Mouse (Mus musculus) neural tube, embryonic 13.5 days (tissue): ENCODE results near the gene Fam213a. TPM values are rescaled to one million over a fixed set of nuclear protein-coding genes. Genes with fewer than 3 reads are reported as not detected.

Source experiments
- ATAC-seq: fragments of 200-750 bp; cut with Nextera tagmentation; 2 replicates; pipeline ENCODE4 v1.8.0; 2017; ENCODE audit warnings: low read depth, mild to moderate bottlenecking, moderate TSS enrichment, moderate library complexity
- H3K27ac ChIP-seq: fragments of 300-500 bp; sonication (generic); replicated peaks from 2 replicates; pipeline ENCODE4 v1.5.1; 2015; ENCODE audit warnings: moderate library complexity, mild to moderate bottlenecking, inconsistent platforms
- H3K27me3 ChIP-seq: fragments of 300-500 bp; sonication (generic); 2 replicates; pipeline ENCODE4 v1.6.1; 2015; ENCODE audit warnings: mild to moderate bottlenecking, inconsistent platforms
- H3K36me3 ChIP-seq: fragments of 300-500 bp; sonication (generic); 2 replicates; pipeline ENCODE4 v1.6.1; 2015; ENCODE audit warnings: mild to moderate bottlenecking, inconsistent platforms
- H3K4me1 ChIP-seq: fragments of 300-500 bp; sonication (generic); replicated peaks from 2 replicates; pipeline ENCODE4 v1.6.1; 2015; ENCODE audit warnings: inconsistent platforms
- H3K4me2 ChIP-seq: fragments of 300-500 bp; sonication (generic); 2 replicates; pipeline ENCODE4 v1.6.1; 2015; ENCODE audit warnings: inconsistent platforms, mild to moderate bottlenecking, moderate library complexity
- H3K4me3 ChIP-seq: fragments of 300-500 bp; sonication (generic); 2 replicates; pipeline ENCODE4 v1.5.1; 2015; ENCODE audit warnings: mild to moderate bottlenecking, inconsistent platforms
- H3K9ac ChIP-seq: fragments of 300-500 bp; sonication (generic); 2 replicates; pipeline ENCODE4 v1.6.1; 2015; ENCODE audit warnings: moderate library complexity, mild to moderate bottlenecking, inconsistent platforms
- H3K9me3 ChIP-seq: fragments of 300-500 bp; sonication (generic); 2 replicates; pipeline ENCODE4 v1.6.1; 2016; ENCODE audit warnings: inconsistent platforms
- WGBS: fragments of 180-500 bp; shearing (Covaris S2); methylation state at CpG from one replicate; pipeline ENCODE4 v1.1.7; 2015; 5-methylcytosine and 5-hydroxymethylcytosine counted together
- polyA plus RNA-seq: library from polyadenylated mRNA; unstranded; fragments of >200 nt; fragmentation: Nextera tagmentation; extraction: Ambion mirVana; gene quantifications from 2 replicates; pipeline ENCODE4 v1.2.1, GENCODE M21; 2015

The Fam213a gene
- polyA plus RNA-seq, 1 experiment from 2014 or later, result 73.4 TPM

GRCm38 (mm10) chr14:41021246-41021645 lies 7.7 kb upstream of the Fam213a start:
- 89% methylated on average over 3 of the region's 3 CpGs for WGBS
- no peak overlapping the region for H3K27ac ChIP-seq
- no peak overlapping the region for H3K9ac ChIP-seq
- no peak for ATAC-seq
- H3K4me2 ChIP-seq, result no peak overlapping the region
- H3K9me3 ChIP-seq, result no peaks in the 10 kb centered on the region
- no peaks in the 10 kb centered on the region for H3K27me3 ChIP-seq
- H3K36me3 ChIP-seq, result no peaks in the 10 kb centered on the region
- H3K4me1 ChIP-seq, result no peaks in the 10 kb centered on the region
- H3K4me3 ChIP-seq, result no peak overlapping the region

GRCm38 (mm10) chr14:41017460-41017859 lies 3.9 kb upstream of the Fam213a start:
- no peak for ATAC-seq
- Histone ChIP-seq H3K4me3 (no peak overlapping the region), H3K4me1 (peaks cover 12% of the 10 kb centered on the region), H3K27ac (no peak overlapping the region), H3K9ac (no peak overlapping the region), H3K4me2 (no peak overlapping the region), H3K36me3 (no peaks in the 10 kb centered on the region), H3K27me3 (no peaks in the 10 kb centered on the region), H3K9me3 (no peaks in the 10 kb centered on the region)
- WGBS, result 85% methylated on average over 5 of the region's 5 CpGs

- Histone ChIP-seq H3K36me3 (no peaks in the 10 kb centered on the region), H3K4me3 (no peak overlapping the region), H3K4me1 (peaks cover 12% of the 10 kb centered on the region), H3K9me3 (no peaks in the 10 kb centered on the region), H3K4me2 (no peak overlapping the region), H3K27me3 (no peaks in the 10 kb centered on the region), H3K9ac (0 out of 2 replicates have a peak overlapping the region, but pooled peaks have one; percentile 88), H3K27ac (no peak overlapping the region)
- WGBS, result 84% methylated on average over 5 of the region's 5 CpGs
- ATAC-seq, result no peak
These were observed 1.2 kb upstream of the Fam213a start for GRCm38 (mm10) chr14:41014701-41015240.

GRCm38 (mm10) chr14:41013143-41013542 lies 445 bp downstream of the Fam213a start:
- ATAC-seq, result peak; percentile 19
- H3K4me1 ChIP-seq, result peaks cover 12% of the 10 kb centered on the region
- H3K4me2 ChIP-seq, result peak overlapping the region; percentile 86
- no peaks in the 10 kb centered on the region for H3K9me3 ChIP-seq
- H3K27ac ChIP-seq, result peak overlapping the region; percentile 68
- H3K27me3 ChIP-seq, result no peaks in the 10 kb centered on the region
- H3K9ac ChIP-seq, result peak overlapping the region; percentile 88
- H3K4me3 ChIP-seq, result peak overlapping the region; percentile 65
- WGBS, result 20% methylated on average over 9 of the region's 9 CpGs
- no peaks in the 10 kb centered on the region for H3K36me3 ChIP-seq

- no peak overlapping the region for H3K4me3 ChIP-seq
- H3K27me3 ChIP-seq, result no peaks in the 10 kb centered on the region
- H3K27ac ChIP-seq, result no peak overlapping the region
- peaks cover 12% of the 10 kb centered on the region for H3K4me1 ChIP-seq
- ATAC-seq, result no peak
- no peak overlapping the region for H3K9ac ChIP-seq
- no peaks in the 10 kb centered on the region for H3K36me3 ChIP-seq
- no peaks in the 10 kb centered on the region for H3K9me3 ChIP-seq
- no peak overlapping the region for H3K4me2 ChIP-seq
- 84% methylated on average over 3 of the region's 3 CpGs for WGBS
These were observed 1.7 kb downstream of the Fam213a start for GRCm38 (mm10) chr14:41011916-41012315.

GRCm38 (mm10) chr14:41008138-41008537 lies 5.5 kb downstream of the Fam213a start:
- Histone ChIP-seq H3K9ac (no peak overlapping the region), H3K27me3 (no peaks in the 10 kb centered on the region), H3K27ac (no peak overlapping the region), H3K4me1 (peaks cover 21% of the 10 kb centered on the region), H3K4me3 (no peak overlapping the region), H3K9me3 (no peaks in the 10 kb centered on the region), H3K36me3 (no peaks in the 10 kb centered on the region), H3K4me2 (no peak overlapping the region)
- 81% methylated on average over 2 of the region's 2 CpGs for WGBS
- ATAC-seq, result no peak

GRCm38 (mm10) chr14:41007641-41008040 lies 5.9 kb downstream of the Fam213a start:
- 58% methylated on average over 5 of the region's 5 CpGs for WGBS
- H3K27ac ChIP-seq, result no peak overlapping the region
- no peak overlapping the region for H3K9ac ChIP-seq
- no peaks in the 10 kb centered on the region for H3K9me3 ChIP-seq
- no peak overlapping the region for H3K4me2 ChIP-seq
- H3K27me3 ChIP-seq, result no peaks in the 10 kb centered on the region
- no peaks in the 10 kb centered on the region for H3K36me3 ChIP-seq
- ATAC-seq, result no peak
- peaks cover 17% of the 10 kb centered on the region for H3K4me1 ChIP-seq
- no peak overlapping the region for H3K4me3 ChIP-seq

- Histone ChIP-seq H3K36me3 (peaks cover 5% of the 10 kb centered on the region; the same call in 1 of the 2 replicates), H3K9ac (no peak overlapping the region), H3K4me1 (peaks cover 16% of the 10 kb centered on the region), H3K27ac (no peak overlapping the region), H3K4me2 (no peak overlapping the region), H3K9me3 (no peaks in the 10 kb centered on the region), H3K27me3 (no peaks in the 10 kb centered on the region), H3K4me3 (no peak overlapping the region)
- 62% methylated on average over 3 of the region's 3 CpGs for WGBS
- no peak for ATAC-seq
These were observed 6.7 kb downstream of the Fam213a start for GRCm38 (mm10) chr14:41006899-41007298.

GRCm38 (mm10) chr14:41006263-41006662 lies 7.3 kb downstream of the Fam213a start:
- WGBS, result 93% methylated on average over 10 of the region's 10 CpGs
- H3K9me3 ChIP-seq, result no peaks in the 10 kb centered on the region
- no peak overlapping the region for H3K4me2 ChIP-seq
- H3K9ac ChIP-seq, result no peak overlapping the region
- H3K4me1 ChIP-seq, result peaks cover 16% of the 10 kb centered on the region
- no peak overlapping the region for H3K4me3 ChIP-seq
- H3K27ac ChIP-seq, result no peak overlapping the region
- no peaks in the 10 kb centered on the region for H3K27me3 ChIP-seq
- ATAC-seq, result no peak
- peaks cover 11% of the 10 kb centered on the region; the same call in 1 of the 2 replicates for H3K36me3 ChIP-seq

- H3K9ac ChIP-seq, result no peak overlapping the region
- WGBS, result 89% methylated on average over 9 of the region's 9 CpGs
- H3K27me3 ChIP-seq, result no peaks in the 10 kb centered on the region
- H3K36me3 ChIP-seq, result peaks cover 17% of the 10 kb centered on the region
- no peak overlapping the region for H3K4me2 ChIP-seq
- H3K27ac ChIP-seq, result no peak overlapping the region
- no peak for ATAC-seq
- H3K4me3 ChIP-seq, result no peak overlapping the region
- H3K9me3 ChIP-seq, result no peaks in the 10 kb centered on the region
- peaks cover 16% of the 10 kb centered on the region for H3K4me1 ChIP-seq
These were observed 7.9 kb downstream of the Fam213a start for GRCm38 (mm10) chr14:41005716-41006115.

GRCm38 (mm10) chr14:41004201-41005141 lies 9.1 kb downstream of the Fam213a start:
- WGBS, result 9% methylated on average over 22 of the region's 22 CpGs
- 0 out of 2 replicates have a peak overlapping the region, but pooled peaks have one; percentile 18 for H3K27ac ChIP-seq

GRCm38 (mm10) chr14:41001576-41001975 lies 12.0 kb downstream of the Fam213a start:
- WGBS, result 81% methylated on average over 5 of the region's 5 CpGs
- Histone ChIP-seq H3K4me3 (no peak overlapping the region), H3K27me3 (no peaks in the 10 kb centered on the region), H3K4me1 (peaks cover 16% of the 10 kb centered on the region), H3K4me2 (no peak overlapping the region), H3K9ac (no peak overlapping the region), H3K9me3 (no peaks in the 10 kb centered on the region), H3K27ac (no peak overlapping the region), H3K36me3 (peaks cover 42% of the 10 kb centered on the region)
- no peak for ATAC-seq

More at GRCm38 (mm10) chr14:41004201-41005141, 9.1 kb downstream of the Fam213a start:
- Histone ChIP-seq H3K9ac (peak overlapping the region; percentile 57; the same call in 1 of the 2 replicates), H3K9me3 (no peaks in the 10 kb centered on the region), H3K4me3 (peak overlapping the region; percentile 8; the same call in 1 of the 2 replicates), H3K4me2 (peak overlapping the region; percentile 46), H3K36me3 (peaks cover 23% of the 10 kb centered on the region), H3K27me3 (no peaks in the 10 kb centered on the region), H3K4me1 (peaks cover 16% of the 10 kb centered on the region)
- ATAC-seq, result peak; percentile 51; the same call in 1 of the 2 replicates
